Mouse (Mus musculus) neural tube, embryonic 11.5 days (tissue): ENCODE data around the gene H2afv. TPM values are rescaled to one million over a fixed set of nuclear protein-coding genes. Genes with fewer than 3 reads are reported as not detected.
A peak's percentile ranks its signal among the peaks of the same experiment; 100 is the strongest.

Experiments
- ATAC-seq: fragments of 200-750 bp; cut with Nextera tagmentation; 2 replicates; pipeline ENCODE4 v1.8.0; 2017; ENCODE audit warnings: moderate number of reproducible peaks, mild to moderate bottlenecking, moderate TSS enrichment, moderate library complexity; ENCODE audit not compliant: insufficient read depth, low FRiP score, low TSS enrichment
- DNase-seq: peaks from one replicate; pipeline ENCODE4 v3.0.0-alpha.2; 2015; ENCODE audit warnings: low spot score
- H3K27ac ChIP-seq: fragments of 300-500 bp; sonication (generic); 2 replicates; pipeline ENCODE4 v1.5.1; 2014; ENCODE audit warnings: low read depth, mild to moderate bottlenecking, low read length
- H3K27me3 ChIP-seq: fragments of 300-500 bp; sonication (generic); 2 replicates; pipeline ENCODE4 v1.6.1; 2014; ENCODE audit warnings: mild to moderate bottlenecking, low read length, mixed read lengths; ENCODE audit not compliant: control insufficient read depth, insufficient read depth
- H3K36me3 ChIP-seq: fragments of 300-500 bp; sonication (generic); 2 replicates; pipeline ENCODE4 v1.6.1; 2014; ENCODE audit warnings: mild to moderate bottlenecking, low read length, moderate library complexity, mixed read lengths; ENCODE audit not compliant: control insufficient read depth, insufficient read depth
- H3K4me1 ChIP-seq: fragments of 300-500 bp; sonication (generic); 2 replicates; pipeline ENCODE4 v1.6.1; 2014; ENCODE audit warnings: low read length, mixed read lengths; ENCODE audit not compliant: control insufficient read depth, insufficient read depth
- H3K4me2 ChIP-seq: fragments of 300-500 bp; sonication (generic); 2 replicates; pipeline ENCODE4 v1.6.1; 2014; ENCODE audit warnings: low read depth, mild to moderate bottlenecking, moderate library complexity
- H3K4me3 ChIP-seq: fragments of 300-500 bp; sonication (generic); 2 replicates; pipeline ENCODE4 v1.5.1; 2014; ENCODE audit warnings: low read depth, low read length
- H3K9ac ChIP-seq: fragments of 300-500 bp; sonication (generic); 2 replicates; pipeline ENCODE4 v1.6.1; 2014; ENCODE audit warnings: mild to moderate bottlenecking, low read length
- H3K9me3 ChIP-seq: fragments of 300-500 bp; sonication (generic); 2 replicates; pipeline ENCODE4 v1.6.1; 2016; ENCODE audit warnings: low read length; ENCODE audit not compliant: control insufficient read depth
- WGBS: fragments of 180-500 bp; shearing (Covaris S2); extraction: QIAGEN DNeasy Blood & Tissue Kit; methylation state at CpG from one replicate; pipeline ENCODE4 v1.1.7; 2014; 5-methylcytosine and 5-hydroxymethylcytosine counted together
- polyA plus RNA-seq: library from polyadenylated mRNA; unstranded; fragments of >200 nt; fragmentation: Nextera tagmentation; extraction: Ambion mirVana; gene quantifications from 2 replicates; pipeline ENCODE4 v1.2.1, GENCODE M21; 2014

H2afv gene
- polyA plus RNA-seq, 1 experiment from 2014 or later: 762 TPM

DNA sequence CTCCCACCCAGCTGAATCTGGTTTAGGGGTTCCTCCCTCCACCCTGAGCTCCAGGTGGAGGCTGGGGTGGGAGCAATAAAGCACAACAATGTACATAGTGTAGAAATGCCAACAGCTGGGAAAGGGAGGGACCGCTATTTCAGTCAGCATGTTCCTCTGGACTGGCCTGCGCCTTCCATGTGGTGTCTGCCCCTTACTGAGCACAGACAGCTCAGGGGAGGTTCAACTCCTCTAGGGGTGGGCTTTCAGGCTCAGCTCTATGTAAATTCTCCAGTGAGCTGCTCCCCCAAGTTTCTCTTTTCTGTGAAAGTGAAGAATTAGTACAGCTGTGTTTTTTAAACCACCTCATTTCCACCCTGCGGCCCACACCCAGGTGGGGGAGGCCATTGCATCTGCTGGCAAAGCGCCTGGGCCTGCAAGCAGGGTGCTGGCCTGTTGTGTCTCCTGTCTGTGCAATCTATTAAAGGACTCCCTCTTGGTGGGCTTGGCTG lies 38.6 kb downstream of the H2afv start:
- peaks cover 9% of the 10 kb centered on the region for H3K4me1 ChIP-seq
- H3K9ac ChIP-seq: no peak overlapping the region
- WGBS: 80% methylated on average over 4 of the region's 4 CpGs
- H3K9me3 ChIP-seq: no peaks in the 10 kb centered on the region
- no peak overlapping the region for H3K4me2 ChIP-seq
- ATAC-seq: no peak
- no peak overlapping the region for H3K4me3 ChIP-seq
- H3K27me3 ChIP-seq: no peaks in the 10 kb centered on the region
- DNase-seq: no peak
- no peak overlapping the region; the same call in 1 of the 2 replicates for H3K27ac ChIP-seq
- H3K36me3 ChIP-seq: peaks cover 32% of the 10 kb centered on the region

DNA sequence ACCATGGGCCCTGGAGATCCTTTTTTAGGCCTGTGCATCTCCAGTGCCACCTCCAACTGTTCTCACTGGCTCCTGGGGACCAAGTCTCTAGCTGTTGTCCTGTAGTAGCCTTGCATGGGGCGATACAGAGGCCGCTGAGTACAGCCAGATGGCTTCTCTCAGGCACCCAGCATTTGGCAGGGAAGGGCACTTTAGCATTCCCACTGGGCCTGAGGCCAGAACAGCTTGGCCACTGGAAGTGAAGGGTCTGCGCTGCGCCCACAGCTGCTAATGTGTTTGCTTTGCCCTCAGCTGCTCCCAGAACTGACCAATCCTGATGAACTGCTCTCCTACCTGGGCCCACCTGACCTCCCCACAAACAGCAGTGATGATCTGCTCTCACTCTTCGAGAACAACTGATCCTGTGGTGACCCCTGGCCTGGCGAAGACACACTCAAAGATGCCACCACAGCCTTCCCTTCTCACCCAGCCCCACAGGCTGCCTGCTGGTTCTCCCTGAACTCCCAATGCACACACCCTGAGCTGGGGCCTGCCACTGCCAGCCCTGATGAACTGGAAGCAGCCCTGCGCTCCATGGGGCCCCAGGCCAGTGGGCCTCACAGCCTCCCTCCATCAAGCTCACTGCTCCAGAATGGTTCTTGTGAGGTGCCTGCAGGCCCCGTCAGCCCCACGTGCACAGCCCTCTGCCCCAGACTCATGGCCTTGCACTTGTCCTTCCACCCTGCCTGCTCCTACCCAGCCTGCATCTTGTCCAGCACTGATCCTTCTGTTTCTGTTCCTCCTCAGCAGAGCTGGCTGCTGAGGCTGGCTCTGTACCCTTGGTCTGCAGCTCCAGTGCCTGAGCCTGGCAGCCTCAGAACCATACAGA lies 39.3 kb downstream of the H2afv start:
- Histone ChIP-seq H3K36me3 (peaks cover 38% of the 10 kb centered on the region), H3K9ac (no peak overlapping the region), H3K4me2 (no peak overlapping the region), H3K27ac (no peak overlapping the region), H3K9me3 (no peaks in the 10 kb centered on the region), H3K4me1 (peaks cover 9% of the 10 kb centered on the region), H3K4me3 (no peak overlapping the region), H3K27me3 (no peaks in the 10 kb centered on the region)
- no peak for ATAC-seq
- 92% methylated on average over 9 of the region's 9 CpGs for WGBS
- DNase-seq: no peak

DNA sequence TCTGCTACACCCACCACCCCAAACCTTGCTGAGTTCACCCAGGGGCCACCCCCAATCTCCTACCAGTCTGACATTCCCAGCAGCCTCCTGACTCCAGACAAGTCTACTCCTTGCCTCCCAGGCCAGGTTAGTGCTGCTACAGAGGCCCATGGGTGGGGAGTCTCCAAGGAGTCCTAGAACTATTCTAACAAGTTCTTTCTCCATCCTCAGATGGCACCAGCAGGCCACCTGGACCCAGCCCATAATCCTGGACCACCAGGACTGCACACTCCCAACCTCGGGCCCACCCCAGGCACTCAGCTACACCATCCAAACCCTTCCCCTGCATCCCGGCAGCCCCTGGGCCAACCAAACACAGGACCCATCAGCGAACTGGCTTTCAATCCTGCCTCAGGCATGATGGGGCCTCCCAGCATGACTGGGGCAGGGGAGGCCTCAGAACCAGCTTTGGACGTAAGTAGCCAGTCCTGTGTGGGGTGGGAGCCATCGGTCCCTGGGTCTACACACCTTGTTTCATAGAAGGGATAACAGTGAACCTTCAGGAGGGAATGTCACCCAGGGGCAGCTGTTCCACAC lies 40.3 kb downstream of the H2afv start:
- 95% methylated on average over 5 of the region's 5 CpGs for WGBS
- Histone ChIP-seq H3K4me1 (peaks cover 9% of the 10 kb centered on the region), H3K4me3 (no peak overlapping the region), H3K27me3 (no peaks in the 10 kb centered on the region), H3K9me3 (no peaks in the 10 kb centered on the region), H3K4me2 (no peak overlapping the region), H3K27ac (no peak overlapping the region), H3K36me3 (peaks cover 45% of the 10 kb centered on the region), H3K9ac (no peak overlapping the region)
- no peak for ATAC-seq
- no peak for DNase-seq

DNA sequence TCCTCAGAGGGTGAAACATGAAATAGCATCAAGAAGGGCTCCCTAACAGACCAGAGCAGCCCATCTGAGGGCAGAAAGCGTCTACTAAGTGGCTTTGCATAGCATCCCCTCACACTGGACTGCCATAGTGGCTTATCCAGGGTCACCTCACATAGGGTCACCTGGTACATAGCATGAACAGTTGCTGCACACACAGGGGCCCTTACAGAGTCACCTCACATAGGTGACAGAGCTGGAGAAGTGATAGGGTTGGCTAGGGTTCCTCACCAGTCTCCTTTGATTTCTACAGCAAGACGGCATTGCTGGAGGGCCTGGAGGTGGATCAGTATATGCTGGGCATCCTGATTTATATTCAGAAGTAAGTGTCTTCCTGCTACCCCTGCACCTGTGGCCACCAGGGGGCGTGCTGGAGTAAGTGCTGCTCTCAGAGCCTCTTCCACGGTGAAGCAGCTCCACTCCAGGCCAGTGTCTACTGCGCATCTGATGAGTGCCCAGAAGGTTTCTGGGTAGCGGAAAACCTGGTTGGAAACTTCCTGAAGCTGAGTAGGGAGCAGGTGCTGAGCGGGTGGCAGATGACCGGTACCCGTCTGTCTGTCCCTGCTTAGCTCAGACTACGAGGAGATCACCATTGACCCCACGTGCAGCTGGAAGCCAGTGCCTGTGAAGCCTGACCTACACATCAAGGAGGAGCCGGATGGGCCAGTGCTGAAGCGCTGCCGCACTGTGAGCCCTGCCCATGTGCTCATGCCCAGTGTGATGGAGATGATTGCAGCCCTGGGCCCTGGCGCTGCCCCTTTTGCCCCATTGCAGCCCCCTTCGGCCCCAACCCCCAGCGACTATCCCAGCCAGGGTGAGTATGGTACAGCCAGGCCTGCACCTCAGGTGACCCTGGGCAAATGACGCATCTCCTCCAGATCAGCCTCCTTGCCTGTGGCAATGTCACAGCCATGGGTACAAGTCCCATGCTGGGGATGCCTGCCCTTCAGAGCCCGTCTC lies 41.4 kb downstream of the H2afv start:
- no peaks in the 10 kb centered on the region for H3K9me3 ChIP-seq
- DNase-seq: peak; percentile 53
- 89% methylated on average over 19 of the region's 19 CpGs for WGBS
- no peak overlapping the region for H3K4me3 ChIP-seq
- no peak overlapping the region for H3K27ac ChIP-seq
- ATAC-seq: no peak; the same call in 1 of the 2 replicates
- no peak overlapping the region for H3K9ac ChIP-seq
- no peak overlapping the region for H3K4me2 ChIP-seq
- peaks cover 51% of the 10 kb centered on the region for H3K36me3 ChIP-seq
- peaks cover 9% of the 10 kb centered on the region for H3K4me1 ChIP-seq
- H3K27me3 ChIP-seq: no peaks in the 10 kb centered on the region

DNA sequence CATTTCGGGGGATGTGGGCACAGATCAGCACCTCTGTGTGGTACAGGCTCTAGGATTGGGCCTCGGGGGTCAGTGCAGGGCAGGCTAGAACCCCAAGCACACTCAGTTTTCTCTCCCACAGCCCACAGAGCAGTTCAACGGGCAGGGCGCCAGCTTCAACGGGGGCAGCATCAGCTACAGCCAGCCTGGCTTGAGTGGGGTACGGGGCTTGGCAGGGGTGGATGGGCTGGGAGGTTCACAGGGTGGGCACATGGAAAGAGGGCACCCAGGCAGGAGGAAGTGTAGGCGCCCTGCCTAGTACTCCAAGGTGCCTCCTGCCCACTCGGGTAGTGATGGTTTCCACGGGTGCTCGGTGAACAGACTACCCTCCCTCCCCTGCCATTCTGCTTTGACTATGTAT lies 46.1 kb downstream of the H2afv start:
- 96% methylated on average over 10 of the region's 10 CpGs for WGBS
- no peak overlapping the region for H3K4me2 ChIP-seq
- 0 out of 2 replicates have a peak, but pooled peaks cover 3% of the 10 kb centered on the region for H3K4me1 ChIP-seq
- H3K9ac ChIP-seq: no peak overlapping the region
- no peaks in the 10 kb centered on the region for H3K27me3 ChIP-seq
- H3K9me3 ChIP-seq: no peaks in the 10 kb centered on the region
- H3K36me3 ChIP-seq: peaks cover 45% of the 10 kb centered on the region
- no peak overlapping the region for H3K4me3 ChIP-seq
- no peak overlapping the region for H3K27ac ChIP-seq
- DNase-seq (no peak), ATAC-seq (no peak)

DNA sequence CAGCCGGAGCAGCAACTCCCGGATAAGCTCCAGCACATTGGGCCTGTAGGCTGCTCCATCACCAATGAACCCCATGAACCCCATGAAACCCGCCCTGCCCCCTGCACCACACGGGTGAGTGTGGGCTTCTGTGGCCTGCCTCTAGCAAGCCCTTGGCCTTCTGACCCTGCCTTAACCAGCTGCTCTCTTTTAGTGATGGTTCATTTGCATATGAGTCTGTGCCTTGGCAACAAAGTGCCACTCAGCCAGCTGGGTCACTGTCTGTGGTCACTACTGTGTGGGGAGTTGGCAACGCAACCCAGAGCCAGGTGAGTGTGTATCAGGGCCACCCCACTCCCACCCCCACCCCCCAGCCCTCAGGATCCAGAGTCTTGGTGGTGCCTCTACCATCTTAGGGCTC lies 48.7 kb downstream of the H2afv start:
- no peak overlapping the region for H3K4me2 ChIP-seq
- 78% methylated on average over 5 of the region's 5 CpGs for whole genome bisulfite sequencing
- H3K36me3 ChIP-seq: peaks cover 34% of the 10 kb centered on the region
- H3K9me3 ChIP-seq: no peaks in the 10 kb centered on the region
- H3K9ac ChIP-seq: no peak overlapping the region
- H3K27ac ChIP-seq: no peak overlapping the region
- H3K4me3 ChIP-seq: no peak overlapping the region
- no peak for DNase-seq
- no peaks in the 10 kb centered on the region for H3K27me3 ChIP-seq
- peaks cover 8% of the 10 kb centered on the region for H3K4me1 ChIP-seq
- ATAC-seq: no peak

DNA sequence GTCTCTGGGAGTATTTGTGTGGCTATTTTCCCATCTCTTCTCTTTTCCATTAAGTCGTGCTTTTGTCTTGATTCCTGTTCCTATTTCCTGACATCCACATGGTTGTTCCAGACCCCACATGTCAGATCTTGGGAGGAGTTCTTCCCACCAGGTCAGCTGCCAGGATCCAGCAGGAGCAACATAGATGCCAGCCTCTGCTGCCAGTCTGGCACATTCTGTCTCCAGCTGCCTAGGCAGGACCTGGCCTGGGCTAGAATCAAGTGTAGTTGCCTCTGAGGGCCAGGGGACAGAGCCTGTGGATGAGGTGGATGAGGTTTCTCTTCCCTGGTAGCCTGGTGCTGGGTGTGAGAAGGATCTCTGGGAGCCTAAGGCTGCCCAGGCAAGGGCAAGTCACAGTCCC lies 50.4 kb downstream of the H2afv start:
- H3K9me3 ChIP-seq: no peaks in the 10 kb centered on the region
- H3K9ac ChIP-seq: no peak overlapping the region
- 85% methylated on average over 1 of the region's 1 CpGs for WGBS

DNA sequence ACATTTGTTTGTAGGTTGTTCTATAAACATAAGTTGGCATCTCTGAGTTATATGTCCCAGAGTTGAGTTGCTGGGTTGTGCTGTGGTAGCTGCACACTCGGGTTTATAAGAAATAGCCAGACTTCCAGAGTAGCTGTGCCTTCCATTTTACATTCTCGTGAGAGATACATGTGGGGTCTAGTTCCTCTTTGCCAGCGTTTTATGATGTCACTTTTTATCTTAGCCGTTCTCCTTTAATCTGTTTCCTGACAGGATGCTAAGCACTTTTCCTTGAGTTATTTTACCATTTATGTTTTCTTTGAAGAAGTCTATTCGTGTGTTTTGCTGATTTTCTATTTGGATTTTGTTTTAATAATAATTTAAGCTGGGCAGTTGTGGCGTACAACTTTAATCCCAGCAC lies 51.4 kb downstream of the H2afv start:
- Histone ChIP-seq H3K4me1 (peaks cover 18% of the 10 kb centered on the region), H3K36me3 (peaks cover 16% of the 10 kb centered on the region)
- WGBS: 91% methylated on average over 6 of the region's 6 CpGs

More for the DNA sequence above, 50.4 kb downstream of the H2afv start:
- no peak overlapping the region for H3K27ac ChIP-seq
- H3K36me3 ChIP-seq: peaks cover 22% of the 10 kb centered on the region
- no peak overlapping the region for H3K4me2 ChIP-seq
- ATAC-seq: no peak
- no peaks in the 10 kb centered on the region for H3K27me3 ChIP-seq
- no peak overlapping the region for H3K4me3 ChIP-seq
- H3K4me1 ChIP-seq: peaks cover 18% of the 10 kb centered on the region
- DNase-seq: no peak

More for the DNA sequence above, 51.4 kb downstream of the H2afv start:
- Histone ChIP-seq H3K27ac (no peak overlapping the region), H3K27me3 (no peaks in the 10 kb centered on the region), H3K9me3 (no peaks in the 10 kb centered on the region), H3K4me3 (no peak overlapping the region), H3K4me2 (no peak overlapping the region), H3K9ac (no peak overlapping the region)
- DNase-seq (no peak), ATAC-seq (no peak)
